Mouse (Mus musculus): ENCODE results near the gene Etl4. TPM values are rescaled to one million over a fixed set of nuclear protein-coding genes. Genes with fewer than 3 reads are reported as not detected.
A peak's percentile ranks its signal among the peaks of the same experiment; 100 is the strongest.

The Etl4 gene
- 10 to 100 TPM; 59.1 to 69.7 TPM for total RNA-seq (2021)
- long read RNA-seq, experiment 1, partial matches to known transcripts = 0 of 2 reads
- long read RNA-seq, experiment 1, other reads (novel, unspliced or antisense) = 2 of 2 reads
- long read RNA-seq, experiment 2, partial matches to known transcripts = 3 of 10 reads
- long read RNA-seq, experiment 2, other reads (novel, unspliced or antisense) = 6 of 10 reads

DNA sequence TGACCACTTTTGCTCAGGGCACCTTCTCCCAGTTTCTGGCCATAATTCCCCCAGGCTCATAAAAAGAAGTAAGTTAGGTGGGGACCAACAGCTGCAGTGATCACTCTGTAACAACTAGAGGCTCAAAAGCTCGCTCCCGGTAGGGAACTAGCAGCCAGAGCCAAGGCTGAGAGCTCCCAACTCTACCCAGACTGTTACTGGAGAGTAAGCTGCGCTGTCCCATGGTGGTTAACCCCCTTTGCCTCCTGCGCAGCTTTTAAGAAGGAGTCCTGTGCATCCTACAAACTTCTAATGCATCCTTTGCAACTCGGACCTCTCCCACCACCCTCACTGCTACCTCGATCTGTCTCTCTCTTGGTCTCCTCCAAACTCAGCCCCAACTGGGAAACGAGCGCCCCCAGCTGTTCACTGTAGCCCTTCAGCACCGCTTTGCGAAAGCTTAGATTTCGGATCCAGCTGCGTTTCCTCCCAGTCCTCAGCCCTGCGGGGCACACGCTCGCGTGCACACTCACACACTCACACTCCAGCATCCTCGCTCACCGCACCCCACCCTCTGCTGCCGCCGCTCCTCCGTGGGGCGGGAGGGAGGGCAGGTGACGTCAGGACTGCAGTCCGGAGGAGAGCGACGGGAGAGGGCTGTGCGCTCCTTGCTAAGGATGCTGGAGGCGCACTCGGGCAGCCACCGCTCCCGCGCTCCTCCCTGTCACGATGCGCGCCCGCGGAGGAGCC lies at the start of gene Etl4:
TSS of gene Etl4 (plus strand) at position 610 of the 729 bp plus-strand sequence.
- DNase-seq (ENCODE audit: low spot score in 2 of 2) = peak; percentile 69 to 77

DNA sequence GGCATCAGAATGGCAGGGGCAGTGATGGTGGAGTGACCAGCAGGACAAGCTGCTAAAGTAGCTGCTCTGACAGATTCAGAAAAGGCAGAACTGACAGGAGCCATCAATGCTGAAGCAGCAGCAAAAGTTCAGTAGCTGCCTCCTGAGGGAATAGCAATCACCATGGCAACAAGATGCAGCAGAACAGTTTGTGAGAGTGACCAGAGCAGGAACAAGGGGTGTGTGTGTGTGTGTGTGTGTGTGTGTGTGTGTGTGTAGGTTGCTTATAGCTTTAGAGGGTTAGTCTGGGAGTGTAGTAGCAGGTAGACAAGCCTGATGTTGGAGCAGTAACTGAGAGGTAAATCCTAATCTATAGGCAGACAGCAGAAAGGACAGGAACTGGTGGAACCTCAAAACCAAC lies 40.4 kb upstream of the Etl4 start:
- no peak for DNase-seq (ENCODE audit: low spot score in 2 of 2)

GRCm38 (mm10) chr2:19871881-19872280 lies 37.7 kb upstream of the Etl4 start:
- DNase-seq (ENCODE audit: low spot score in 2 of 2) = no peak

DNA sequence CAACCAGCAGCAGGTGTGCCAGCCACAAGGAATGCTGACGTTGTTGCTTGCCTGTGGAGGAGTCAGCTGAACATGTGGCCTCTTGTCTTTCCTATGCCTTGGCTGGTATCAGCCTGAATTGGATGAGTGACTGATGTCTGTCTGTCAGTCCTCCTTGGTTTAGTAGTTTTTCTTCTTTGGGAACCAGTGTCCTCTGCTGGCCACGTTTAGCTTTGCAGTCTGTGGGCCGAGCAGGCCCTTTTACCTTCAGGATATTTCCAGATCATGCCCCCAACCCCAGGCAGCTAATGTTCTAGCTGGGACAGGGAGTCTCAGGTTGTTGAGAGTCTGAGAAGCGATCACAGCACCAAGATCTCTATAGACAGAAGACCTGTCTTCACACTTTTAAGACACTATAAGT lies 18.7 kb upstream of the Etl4 start:
- no peak for DNase-seq (ENCODE audit: low spot score in 2 of 2)

- DNase-seq (ENCODE audit: low spot score in 2 of 2) = peak in 1 of 2 experiments; percentile 6
These were observed 560 bp downstream of the Etl4 start for GRCm38 (mm10) chr2:19909900-19910780.

GRCm38 (mm10) chr2:19910781-19911175 lies 1.2 kb downstream of the Etl4 start:
- no peak for DNase-seq (ENCODE audit: low spot score in 2 of 2)

DNA sequence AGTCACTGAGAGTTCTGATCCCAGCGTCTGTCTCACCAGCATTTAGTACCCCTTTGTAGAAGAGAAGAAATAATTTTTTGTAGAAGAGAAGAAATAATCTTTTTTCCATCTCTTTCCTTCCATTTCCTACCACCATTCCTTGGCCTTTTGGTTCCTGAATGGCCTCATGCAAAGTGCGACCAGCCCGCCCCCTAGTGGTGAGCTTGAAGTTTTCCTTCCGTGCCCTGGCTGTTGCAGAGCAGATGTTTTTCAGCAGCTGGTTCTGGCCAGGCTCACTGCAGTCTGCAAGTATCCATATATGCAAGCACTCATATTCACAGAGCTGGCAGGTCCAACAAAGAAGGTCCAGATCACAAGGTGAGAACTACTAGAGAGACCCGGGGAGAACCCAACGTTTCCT lies 9.6 kb downstream of the Etl4 start:
- no peak for DNase-seq (ENCODE audit: low spot score in 2 of 2)

DNA sequence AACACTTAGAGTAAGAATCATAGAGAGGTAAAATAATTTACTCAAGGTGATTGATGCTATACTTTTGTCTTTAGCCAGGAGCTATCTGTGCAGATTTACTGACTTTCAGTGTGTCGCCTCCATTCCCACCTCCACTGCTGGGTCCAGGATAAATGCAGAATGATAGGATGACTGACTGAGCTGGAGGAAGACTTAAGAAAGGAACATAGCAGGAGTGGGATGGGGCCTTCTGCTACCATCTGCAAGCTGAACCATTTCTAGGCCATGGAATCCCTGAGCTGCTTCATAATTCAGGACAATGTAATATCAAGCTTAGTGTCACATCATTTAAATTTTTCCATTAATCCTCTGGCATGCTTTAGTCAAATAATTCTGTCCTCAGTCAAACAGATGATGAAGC lies 20.4 kb downstream of the Etl4 start:
- DNase-seq (ENCODE audit: low spot score in 2 of 2) = no peak

- DNase-seq (ENCODE audit: low spot score in 2 of 2) = no peak
These were observed 24.3 kb downstream of the Etl4 start for GRCm38 (mm10) chr2:19933836-19934235.

GRCm38 (mm10) chr2:19945205-19945604 lies 35.6 kb downstream of the Etl4 start:
- no peak for DNase-seq (ENCODE audit: low spot score in 2 of 2)

DNA sequence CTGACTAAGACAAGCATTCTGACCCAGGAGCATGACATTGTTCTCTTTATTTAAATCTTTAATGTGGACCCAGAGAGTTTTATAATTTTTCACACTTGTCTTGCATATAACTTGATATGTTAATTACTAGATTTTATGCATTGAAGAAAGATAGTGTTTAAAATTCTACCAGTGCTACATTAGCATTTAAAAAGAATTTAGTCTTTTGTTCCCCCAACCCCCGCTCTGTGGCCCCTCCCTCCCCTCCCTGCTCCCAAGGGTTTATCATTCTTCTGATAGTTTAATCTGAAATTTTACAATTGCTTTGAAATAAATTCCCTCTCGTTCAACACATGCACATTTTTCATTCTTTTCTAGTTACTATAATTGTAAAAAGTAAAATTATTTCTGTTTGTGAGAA lies 43.4 kb downstream of the Etl4 start:
- DNase-seq (ENCODE audit: low spot score in 2 of 2) = no peak

DNA sequence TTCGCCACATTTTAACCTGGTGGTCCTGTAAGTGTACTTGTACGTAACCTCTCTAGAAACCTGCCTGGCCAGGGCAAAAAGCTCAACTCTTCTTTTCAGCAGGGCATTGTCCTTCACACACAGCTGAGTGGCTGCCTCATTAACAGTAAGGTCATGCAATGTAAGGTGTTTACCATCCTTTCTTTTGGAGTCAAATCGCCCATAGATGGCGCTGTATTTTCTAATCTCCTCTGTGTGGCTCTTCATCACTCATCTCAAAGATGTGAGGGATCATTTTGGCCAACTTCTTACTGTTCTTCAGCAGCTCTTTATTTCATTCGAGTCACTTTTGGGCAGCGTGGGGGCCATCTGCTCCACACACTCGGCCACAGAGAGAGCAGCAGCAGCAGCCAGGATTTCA lies 56.9 kb downstream of the Etl4 start:
- DNase-seq (ENCODE audit: low spot score in 2 of 2) = peak in 1 of 2 experiments; percentile 2

- DNase-seq (ENCODE audit: low spot score in 2 of 2) = peak in 1 of 2 experiments; percentile 22
These were observed 128.1 kb downstream of the Etl4 start for GRCm38 (mm10) chr2:20037671-20038070.

DNA sequence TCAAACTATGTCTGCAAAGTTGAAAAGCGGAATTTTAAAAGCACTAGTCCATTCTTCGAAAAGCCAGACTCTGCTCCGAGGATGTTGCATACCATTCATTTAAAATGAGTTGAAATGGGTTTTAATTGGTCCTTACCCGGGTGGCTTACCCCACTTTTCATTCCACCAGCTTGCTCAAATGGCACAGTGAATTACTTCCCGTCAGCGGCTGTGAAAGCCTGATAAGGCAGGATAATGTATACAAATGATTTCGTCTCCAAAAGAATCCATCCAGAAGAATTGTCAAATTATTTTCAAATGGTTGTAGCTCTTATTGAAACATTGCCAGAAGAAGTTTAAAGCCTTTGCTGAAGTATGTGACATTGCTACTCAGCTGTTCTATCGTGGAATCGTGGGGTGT lies 162.8 kb downstream of the Etl4 start:
- no peak for DNase-seq (ENCODE audit: low spot score in 2 of 2)

DNA sequence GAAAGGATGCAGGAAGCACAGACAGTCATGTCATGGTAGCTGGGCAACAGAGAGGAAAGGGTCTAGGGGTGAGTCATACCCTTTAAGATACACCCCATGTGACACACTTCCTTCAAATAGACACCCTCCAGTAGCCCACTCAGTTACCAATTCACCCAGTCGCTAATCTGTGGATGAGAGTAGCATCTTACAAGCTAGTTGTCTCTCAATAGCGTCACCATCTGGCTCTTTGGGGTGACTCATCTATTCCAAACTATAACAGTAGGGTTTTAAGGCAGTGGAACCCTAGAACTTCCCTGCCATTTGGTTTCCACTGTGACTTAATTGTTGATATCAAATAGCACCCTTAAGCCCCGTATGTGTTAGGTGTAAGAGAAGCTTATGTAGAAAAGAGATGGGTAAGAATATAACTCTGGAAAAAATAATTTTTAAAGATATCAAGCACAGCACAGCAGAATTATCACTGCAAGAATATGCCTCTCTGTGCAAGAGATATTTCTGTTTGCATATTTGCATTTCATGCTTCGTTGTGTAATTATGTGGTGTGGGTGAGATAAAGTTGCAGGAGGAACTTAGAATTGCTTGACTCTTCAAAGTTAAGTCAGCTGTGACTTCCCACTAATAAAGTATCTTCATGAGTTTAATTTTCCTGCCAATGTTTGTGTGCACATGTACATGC lies 166.7 kb downstream of the Etl4 start:
- DNase-seq (ENCODE audit: low spot score in 2 of 2) = no peak

- DNase-seq (ENCODE audit: low spot score in 2 of 2) = no peak
These were observed 175.2 kb downstream of the Etl4 start for GRCm38 (mm10) chr2:20084781-20085180.

DNA sequence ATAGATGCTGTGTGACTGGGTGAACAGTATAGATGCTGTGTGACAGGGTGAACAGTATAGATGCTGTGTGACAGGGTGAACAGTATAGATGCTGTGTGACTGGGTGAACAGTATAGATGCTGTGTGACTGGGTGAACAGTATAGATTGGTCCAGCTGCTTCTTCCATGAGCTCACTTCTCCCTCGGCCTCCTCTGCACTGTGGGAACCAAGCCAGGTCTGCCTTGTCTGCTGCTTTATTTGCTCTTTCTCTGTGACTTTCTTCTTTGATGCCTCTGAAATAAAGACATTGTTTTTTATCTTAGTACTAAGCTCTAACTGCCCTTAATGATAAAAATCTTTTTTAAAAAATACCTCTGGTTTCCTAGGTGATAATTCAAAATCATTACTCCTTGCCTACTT lies 195.9 kb downstream of the Etl4 start:
- no peak for DNase-seq (ENCODE audit: low spot score in 2 of 2)

- peak in 1 of 2 experiments; percentile 24 for DNase-seq (ENCODE audit: low spot score in 2 of 2)
These were observed 202.1 kb downstream of the Etl4 start for GRCm38 (mm10) chr2:20111703-20112102.

GRCm38 (mm10) chr2:20125914-20126313 lies 216.3 kb downstream of the Etl4 start:
- DNase-seq (ENCODE audit: low spot score in 2 of 2) = no peak

- no peak for DNase-seq (ENCODE audit: low spot score in 2 of 2)
These were observed 222.2 kb downstream of the Etl4 start for GRCm38 (mm10) chr2:20131792-20132191.

DNA sequence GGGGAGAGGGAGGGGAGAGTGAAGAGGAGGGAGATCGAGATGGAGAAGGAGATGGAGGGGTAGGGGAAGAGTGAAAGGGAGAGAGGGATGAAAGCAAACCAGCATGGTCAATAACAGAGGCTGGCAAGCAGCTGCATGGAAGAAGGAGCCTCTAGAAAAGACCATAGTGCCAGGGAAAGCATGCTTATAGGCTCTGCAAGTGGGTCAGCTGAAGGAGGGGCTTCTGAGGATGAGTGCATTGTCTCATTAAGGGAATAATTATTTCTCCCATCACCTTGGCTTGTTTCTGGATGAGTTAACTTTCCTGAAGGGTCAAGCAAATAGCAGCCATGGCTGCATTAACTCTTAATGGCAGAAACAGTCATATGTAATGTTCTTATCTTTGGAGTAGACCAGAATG lies 228.8 kb downstream of the Etl4 start:
- DNase-seq (ENCODE audit: low spot score in 2 of 2) = no peak
